Comparison of ENCODE assay signal across 9 mouse cellular contexts in genomic region chr1:190174231-190174630, GRCm38 (mm10). TPM values are rescaled to one million over a fixed set of nuclear protein-coding genes. Genes with fewer than 3 reads are reported as not detected.
DNase-seq lines count a peak whose midpoint lies in the region; ATAC-seq and TF ChIP-seq lines count a peak whose summit lies in the region.
"Had no signal": no experiment of that assay in that cellular context is flagged by ENCODE, and none has a peak within 500 bp of the region (broad histone marks: within the 10 kb centered on the region; RNA-seq: fewer than 3 reads in every experiment).

No protein-coding gene starts in this region.

- peak overlapping the region; percentile 72 for H3K4me2 ChIP-seq in forebrain, embryonic 13.5 days
- H3K4me2 ChIP-seq in intestine, postnatal 0 days (replicated peaks; ENCODE audit: low read depth), result peak overlapping the region; percentile 62
- H3K4me2 ChIP-seq in neural tube, embryonic 12.5 days (replicated peaks), result peak overlapping the region; percentile 86

- DNase-seq in heart, adult 11 months, result peak; percentile 87
- no peak for DNase-seq in heart, postnatal 25 days (ENCODE audit: low spot score)
- DNase-seq in adrenal gland, postnatal 14 days, result peak; percentile 39
- DNase-seq in thymus, postnatal 14 days, result no peak
- DNase-seq in ovary, postnatal 14 days (ENCODE audit: low spot score), result no peak

- H3K9ac ChIP-seq in forebrain, embryonic 13.5 days, result no peak overlapping the region
- no peak overlapping the region for H3K9ac ChIP-seq in intestine, postnatal 0 days (ENCODE audit: low read depth, low read length)
- H3K9ac ChIP-seq in neural tube, embryonic 12.5 days, result no peak overlapping the region

- H3K9me3 ChIP-seq in forebrain, embryonic 13.5 days (replicated peaks), result no peaks in the 10 kb centered on the region
- no peaks in the 10 kb centered on the region for H3K9me3 ChIP-seq in intestine, postnatal 0 days (ENCODE audit: control insufficient read depth)
- no peaks in the 10 kb centered on the region for H3K9me3 ChIP-seq in neural tube, embryonic 12.5 days

- intact Hi-C loops in heart, postnatal 25 days (cut with DNase I), result loop anchor here (5.0 kb wide), 1 partner anchor 47 kb away; no protein-coding TSS in a partner anchor

- 3% methylated on average over 13 of the region's 13 CpGs for WGBS in forebrain, embryonic 13.5 days
- 4% methylated on average over 13 of the region's 13 CpGs for WGBS in intestine, postnatal 0 days
- 2% methylated on average over 13 of the region's 13 CpGs for WGBS in neural tube, embryonic 12.5 days

- H3K27ac ChIP-seq in forebrain, embryonic 13.5 days, result no peak overlapping the region
- no peak overlapping the region for H3K27ac ChIP-seq in intestine, postnatal 0 days (ENCODE audit: low read depth, low read length)
- no peak overlapping the region for H3K27ac ChIP-seq in neural tube, embryonic 12.5 days
- H3K27ac ChIP-seq: macrophage had no signal

- TF ChIP-seq CTCF in intestine, postnatal 0 days (IDR thresholded peaks at IDR 0.05; ENCODE audit: low read depth), result no peak

- no peaks in the 10 kb centered on the region for H3K36me3 ChIP-seq in forebrain, embryonic 13.5 days (ENCODE audit: poor library complexity, severe bottlenecking)
- H3K36me3 ChIP-seq in intestine, postnatal 0 days (ENCODE audit: control insufficient read depth, insufficient read depth), result no peaks in the 10 kb centered on the region
- no peaks in the 10 kb centered on the region for H3K36me3 ChIP-seq in neural tube, embryonic 12.5 days

- H3K4me3 ChIP-seq in forebrain, embryonic 13.5 days, result no peak overlapping the region
- H3K4me3 ChIP-seq in intestine, postnatal 0 days (ENCODE audit: low read depth, low read length), result peak overlapping the region; percentile 31
- peak overlapping the region; percentile 36; the same call in 1 of the 2 replicates for H3K4me3 ChIP-seq in neural tube, embryonic 12.5 days

- peaks cover 50% of the 10 kb centered on the region for H3K4me1 ChIP-seq in forebrain, embryonic 13.5 days
- no peaks in the 10 kb centered on the region; the same call in 1 of the 2 replicates for H3K4me1 ChIP-seq in intestine, postnatal 0 days (replicated peaks; ENCODE audit: control insufficient read depth, insufficient read depth, low read length)
- peaks cover 36% of the 10 kb centered on the region for H3K4me1 ChIP-seq in neural tube, embryonic 12.5 days

- no peak for ATAC-seq in forebrain, embryonic 13.5 days
- no peak for ATAC-seq in intestine, postnatal 0 days
- ATAC-seq in neural tube, embryonic 12.5 days (ENCODE audit: low FRiP score, low read depth), result no peak

- peaks cover 74% of the 10 kb centered on the region for H3K27me3 ChIP-seq in forebrain, embryonic 13.5 days
- peaks cover 63% of the 10 kb centered on the region for H3K27me3 ChIP-seq in intestine, postnatal 0 days (replicated peaks; ENCODE audit: control insufficient read depth, insufficient read depth, low read length)
- peaks cover 48% of the 10 kb centered on the region for H3K27me3 ChIP-seq in neural tube, embryonic 12.5 days (replicated peaks)

RNA-seq across cellular contexts. Expression of gene Prox1, which starts 3.7 kb away (rescaled TPM):
- total RNA-seq in heart, postnatal 25 days (2021), result 10 to 100 TPM; 48.8 to 48.9 TPM
- 29.3 and 34.5 TPM in 2 replicates for total RNA-seq in adrenal gland, postnatal 14 days (2021)
- 10.9 and 12.1 TPM in 2 replicates for polyA plus RNA-seq in forebrain, embryonic 13.5 days (2015; fragmentation: Nextera tagmentation; extraction: Ambion mirVana)
- 1.4 and 1.5 TPM in 2 replicates for polyA plus RNA-seq in intestine, postnatal 0 days (2015; fragmentation: Nextera tagmentation; extraction: Ambion mirVana)
- 17.7 and 18.6 TPM in 2 replicates for polyA plus RNA-seq in neural tube, embryonic 12.5 days (2016; fragmentation: Nextera tagmentation; extraction: Ambion mirVana)

Comparison
In these comparisons a context has a peak if more than half of its experiments do, and no peak if none do; other contexts are left out.
1. DNase-seq: peak in heart, adult 11 months (single experiment) and adrenal gland, postnatal 14 days (single experiment); none in heart, postnatal 25 days (single experiment), thymus, postnatal 14 days (single experiment) and ovary, postnatal 14 days (single experiment).
2. Peak in every context shown above with its lines, with median percentiles within 50 percentile points of each other: H3K4me2 ChIP-seq.